Mouse (Mus musculus) hindbrain, embryonic 14.5 days (tissue): ENCODE data around the gene Fam76b. TPM values are rescaled to one million over a fixed set of nuclear protein-coding genes. Genes with fewer than 3 reads are reported as not detected.
"Not testable (repeated sequence)": the region's sequence is repeated elsewhere in the genome, so short reads cannot be mapped to it uniquely, and the experiment has no call there.

ENCODE experiments used
- ATAC-seq: fragments of 200-750 bp; cut with Nextera tagmentation; 2 replicates; pipeline ENCODE4 v1.8.0; 2017; ENCODE audit warnings: moderate number of reproducible peaks, mild to moderate bottlenecking, moderate TSS enrichment, moderate library complexity; ENCODE audit not compliant: low FRiP score
- DNase-seq: peaks from one replicate; pipeline ENCODE4 v3.0.0-alpha.2; 2015; ENCODE audit warnings: low spot score
- H3K27ac ChIP-seq: fragments of 300-500 bp; sonication (generic); 2 replicates; pipeline ENCODE4 v1.5.1; 2014; ENCODE audit warnings: mild to moderate bottlenecking, moderate library complexity
- H3K27me3 ChIP-seq: fragments of 300-500 bp; sonication (generic); 2 replicates; pipeline ENCODE4 v1.6.1; 2014; ENCODE audit warnings: mild to moderate bottlenecking, low read length, mixed read lengths; ENCODE audit not compliant: control insufficient read depth, insufficient read depth
- H3K36me3 ChIP-seq: fragments of 300-500 bp; sonication (generic); replicated peaks from 2 replicates; pipeline ENCODE4 v1.6.1; 2014; ENCODE audit not compliant: control insufficient read depth, insufficient read depth
- H3K4me1 ChIP-seq: fragments of 300-500 bp; sonication (generic); replicated peaks from 2 replicates; pipeline ENCODE4 v1.6.1; 2014; ENCODE audit warnings: antibody characterized with exemption, low read length, mixed read lengths; ENCODE audit not compliant: control insufficient read depth, insufficient read depth
- H3K4me2 ChIP-seq: fragments of 300-500 bp; sonication (generic); replicated peaks from 2 replicates; pipeline ENCODE4 v1.6.1; 2014; ENCODE audit warnings: mild to moderate bottlenecking, moderate library complexity
- H3K4me3 ChIP-seq: fragments of 300-500 bp; sonication (generic); replicated peaks from 2 replicates; pipeline ENCODE4 v1.5.1; 2014; ENCODE audit warnings: mild to moderate bottlenecking, low read length
- H3K9ac ChIP-seq: fragments of 300-500 bp; sonication (generic); 2 replicates; pipeline ENCODE4 v1.6.1; 2014
- H3K9me3 ChIP-seq: fragments of 300-500 bp; sonication (generic); 2 replicates; pipeline ENCODE4 v1.6.1; 2016; ENCODE audit warnings: low read length; ENCODE audit not compliant: control insufficient read depth
- WGBS: fragments of 180-500 bp; shearing (Covaris S2); extraction: QIAGEN DNeasy Blood & Tissue Kit; methylation state at CpG from one replicate; pipeline ENCODE4 v1.1.7; 2014; 5-methylcytosine and 5-hydroxymethylcytosine counted together
- polyA plus RNA-seq: library from polyadenylated mRNA; unstranded; fragments of >200 nt; fragmentation: Nextera tagmentation; extraction: Ambion mirVana; gene quantifications from 2 replicates; pipeline ENCODE4 v1.2.1, GENCODE M21; 2014

Gene Fam76b
- 21.3 and 22.1 TPM in 2 replicates for polyA plus RNA-seq

- Histone ChIP-seq H3K4me2 (peak within 1 kb of the TSS; percentile 90), H3K4me3 (peak within 1 kb of the TSS; percentile 92), H3K27me3 (no peaks in the 10 kb centered on the region), H3K9ac (peak within 1 kb of the TSS; percentile 86), H3K36me3 (peaks cover 22% of the 10 kb centered on the region), H3K9me3 (no peaks in the 10 kb centered on the region), H3K27ac (peak within 1 kb of the TSS; percentile 97), H3K4me1 (peaks cover 32% of the 10 kb centered on the region)
- under 1% methylated on average over 56 of the region's 67 CpGs for WGBS
- ATAC-seq: peak; percentile 95
- DNase-seq: peak; percentile 100
Observed at GRCm38 (mm10) chr9:13827406-13828086, at the start of gene Fam76b. Gene Fam76b (plus strand): TSS chr9:13827716.

- Histone ChIP-seq H3K9ac (no peak overlapping the region), H3K9me3 (peaks cover 6% of the 10 kb centered on the region; the same call in 1 of the 2 replicates), H3K4me2 (no peak overlapping the region), H3K4me1 (no peaks in the 10 kb centered on the region), H3K27ac (no peak overlapping the region), H3K36me3 (peaks cover 25% of the 10 kb centered on the region), H3K27me3 (no peaks in the 10 kb centered on the region), H3K4me3 (no peak overlapping the region)
- ATAC-seq: no peak
- 98% methylated on average over 1 of the region's 1 CpGs for WGBS
- DNase-seq: no peak
Observed at GRCm38 (mm10) chr9:13781985-13782384, 45.5 kb upstream of the Fam76b start.

- H3K27ac ChIP-seq, H3K4me2 ChIP-seq, H3K9me3 ChIP-seq, H3K4me1 ChIP-seq, DNase-seq, H3K4me3 ChIP-seq, H3K27me3 ChIP-seq, ATAC-seq, H3K9ac ChIP-seq: not testable (repeated sequence)
- H3K36me3 ChIP-seq: peaks cover 59% of the 10 kb centered on the region
- 97% methylated on average over 7 of the region's 8 CpGs for WGBS
Observed at GRCm38 (mm10) chr9:13790864-13791263, 36.7 kb upstream of the Fam76b start.

GRCm38 (mm10) chr9:13794302-13794701 is 33.2 kb upstream of the Fam76b start:
- peaks cover 59% of the 10 kb centered on the region for H3K36me3 ChIP-seq
- WGBS: 90% methylated on average over 1 of the region's 1 CpGs
- no peaks in the 10 kb centered on the region for H3K9me3 ChIP-seq
- no peak overlapping the region for H3K27ac ChIP-seq
- no peak overlapping the region for H3K4me2 ChIP-seq
- no peak for DNase-seq
- no peak overlapping the region for H3K9ac ChIP-seq
- no peak for ATAC-seq
- H3K4me1 ChIP-seq: no peaks in the 10 kb centered on the region
- no peak overlapping the region for H3K4me3 ChIP-seq
- no peaks in the 10 kb centered on the region for H3K27me3 ChIP-seq

- ATAC-seq: no peak
- DNase-seq: no peak
- Histone ChIP-seq H3K4me3 (no peak overlapping the region), H3K27me3 (no peaks in the 10 kb centered on the region), H3K36me3 (peaks cover 59% of the 10 kb centered on the region), H3K4me2 (no peak overlapping the region), H3K9me3 (no peaks in the 10 kb centered on the region), H3K27ac (no peak overlapping the region), H3K9ac (no peak overlapping the region), H3K4me1 (no peaks in the 10 kb centered on the region)
- 91% methylated on average over 2 of the region's 2 CpGs for WGBS
Observed at GRCm38 (mm10) chr9:13794756-13795155, 32.8 kb upstream of the Fam76b start.

GRCm38 (mm10) chr9:13804480-13804879 is 23.0 kb upstream of the Fam76b start:
- no peak for ATAC-seq
- H3K4me3 ChIP-seq: no peak overlapping the region
- H3K9me3 ChIP-seq: no peaks in the 10 kb centered on the region
- H3K9ac ChIP-seq: no peak overlapping the region
- H3K4me1 ChIP-seq: no peaks in the 10 kb centered on the region
- no peaks in the 10 kb centered on the region for H3K27me3 ChIP-seq
- no peak overlapping the region for H3K4me2 ChIP-seq
- H3K27ac ChIP-seq: no peak overlapping the region
- DNase-seq: no peak
- peaks cover 88% of the 10 kb centered on the region for H3K36me3 ChIP-seq
- WGBS: 75% methylated on average over 1 of the region's 1 CpGs

GRCm38 (mm10) chr9:13806854-13807253 is 20.7 kb upstream of the Fam76b start:
- Histone ChIP-seq H3K9ac (no peak overlapping the region), H3K4me1 (no peaks in the 10 kb centered on the region), H3K9me3 (no peaks in the 10 kb centered on the region), H3K27ac (no peak overlapping the region), H3K36me3 (peaks cover 93% of the 10 kb centered on the region), H3K4me2 (no peak overlapping the region), H3K4me3 (no peak overlapping the region), H3K27me3 (no peaks in the 10 kb centered on the region)
- 94% methylated on average over 7 of the region's 7 CpGs for WGBS
- ATAC-seq (no peak), DNase-seq (no peak)

- no peak for ATAC-seq
- Histone ChIP-seq H3K27me3 (no peaks in the 10 kb centered on the region), H3K4me1 (no peaks in the 10 kb centered on the region), H3K27ac (no peak overlapping the region), H3K36me3 (peaks cover 93% of the 10 kb centered on the region), H3K4me3 (no peak overlapping the region), H3K4me2 (no peak overlapping the region), H3K9ac (no peak overlapping the region), H3K9me3 (no peaks in the 10 kb centered on the region)
- DNase-seq: no peak
- WGBS: 96% methylated on average over 5 of the region's 5 CpGs
Observed at GRCm38 (mm10) chr9:13807657-13808056, 19.9 kb upstream of the Fam76b start.

GRCm38 (mm10) chr9:13809937-13810336 is 17.6 kb upstream of the Fam76b start:
- no peak for ATAC-seq
- H3K36me3 ChIP-seq: peaks cover 88% of the 10 kb centered on the region

GRCm38 (mm10) chr9:13818369-13818768 is 9.1 kb upstream of the Fam76b start:
- no peaks in the 10 kb centered on the region for H3K27me3 ChIP-seq
- peaks cover 70% of the 10 kb centered on the region for H3K36me3 ChIP-seq
- no peak overlapping the region for H3K27ac ChIP-seq
- DNase-seq (no peak), ATAC-seq (no peak)
- no peak overlapping the region for H3K9ac ChIP-seq
- no peak overlapping the region for H3K4me2 ChIP-seq
- no peaks in the 10 kb centered on the region for H3K4me1 ChIP-seq
- WGBS: 86% methylated on average over 9 of the region's 9 CpGs
- no peak overlapping the region for H3K4me3 ChIP-seq
- H3K9me3 ChIP-seq: no peaks in the 10 kb centered on the region

More at GRCm38 (mm10) chr9:13809937-13810336, 17.6 kb upstream of the Fam76b start:
- H3K9ac ChIP-seq: no peak overlapping the region
- no peak overlapping the region for H3K4me2 ChIP-seq
- H3K27ac ChIP-seq: no peak overlapping the region
- DNase-seq: no peak
- H3K4me1 ChIP-seq: no peaks in the 10 kb centered on the region
- H3K4me3 ChIP-seq: no peak overlapping the region
- H3K27me3 ChIP-seq: no peaks in the 10 kb centered on the region
- H3K9me3 ChIP-seq: no peaks in the 10 kb centered on the region
